Mouse (Mus musculus) ES-E14 (cell line): ENCODE results near the gene Tex52. TPM values are rescaled to one million over a fixed set of nuclear protein-coding genes. Genes with fewer than 3 reads are reported as not detected.
A peak's percentile ranks its signal among the peaks of the same experiment; 100 is the strongest.

ENCODE experiments used
- DNase-seq: peaks from one replicate; pipeline ENCODE4 v3.0.0-alpha.2; 2013; ENCODE audit warnings: low read depth, low spot score
- H3K27ac ChIP-seq: 2 replicates; pipeline ENCODE4 v1.5.1; 2012; ENCODE audit warnings: low read depth, mild to moderate bottlenecking, low read length, moderate library complexity, mixed read lengths; ENCODE audit not compliant: poor library complexity, insufficient read depth, severe bottlenecking
- H3K36me3 ChIP-seq: 2 replicates; pipeline ENCODE4 v1.6.1; 2012; ENCODE audit warnings: mild to moderate bottlenecking, low read length, moderate library complexity, mixed read lengths; ENCODE audit not compliant: control insufficient read depth, poor library complexity, insufficient read depth, severe bottlenecking
- H3K4me1 ChIP-seq, 2 experiments: fragments of 150-350 bp in 1 of 2; sonication (generic) in 1 of 2; 2 replicates each; pipeline ENCODE4 v1.6.1; 2012; ENCODE audit warnings: low read length in 2 of 2, mild to moderate bottlenecking in 1 of 2, mixed read lengths in 1 of 2; ENCODE audit not compliant: control insufficient read depth in 2 of 2, insufficient read depth in 2 of 2, poor library complexity in 1 of 2
- H3K4me3 ChIP-seq, 2 experiments: fragments of 150-350 bp in 1 of 2; sonication (generic) in 1 of 2; 2 replicates each; pipeline ENCODE4 v1.5.1; 2012; ENCODE audit warnings: low read length in 2 of 2, low read depth in 1 of 2, mild to moderate bottlenecking in 1 of 2, mixed read lengths in 1 of 2; ENCODE audit not compliant: insufficient read depth in 1 of 2, poor library complexity in 1 of 2, severe bottlenecking in 1 of 2
- H3K9ac ChIP-seq: 2 replicates; pipeline ENCODE4 v1.6.1; 2012; ENCODE audit warnings: low read depth, mild to moderate bottlenecking, low read length, mixed read lengths; ENCODE audit not compliant: poor library complexity, insufficient read depth, severe bottlenecking
- H3K9me3 ChIP-seq: fragments of 150-350 bp; sonication (generic); 2 replicates; pipeline ENCODE4 v1.6.1; 2012; ENCODE audit warnings: low read depth, mild to moderate bottlenecking, low read length; ENCODE audit not compliant: control insufficient read depth, insufficient read depth
- CHD2 ChIP-seq: IDR thresholded peaks from 2 replicates; pipeline ENCODE4 v1.6.1; 2014; ENCODE audit warnings: mild to moderate bottlenecking, low read depth, low read length, inconsistent platforms
- HCFC1 ChIP-seq: IDR thresholded peaks from 2 replicates; pipeline ENCODE4 v1.6.1; 2012; ENCODE audit warnings: low read length, inconsistent platforms, borderline replicate concordance; ENCODE audit not compliant: insufficient read depth
- MAFK ChIP-seq: IDR thresholded peaks from 2 replicates; pipeline ENCODE4 v1.6.1; 2014; ENCODE audit warnings: mild to moderate bottlenecking, low read depth, low read length, inconsistent platforms; ENCODE audit not compliant: insufficient read depth
- ZC3H11A ChIP-seq: IDR thresholded peaks from 2 replicates; pipeline ENCODE4 v1.6.1; 2012; ENCODE audit warnings: low read depth, mild to moderate bottlenecking, inconsistent platforms, low read length, borderline replicate concordance
- ZNF384 ChIP-seq: IDR thresholded peaks from 2 replicates; pipeline ENCODE4 v1.6.1; 2012; ENCODE audit warnings: low read depth, low read length, inconsistent platforms
- in situ Hi-C, 2 experiments: fragments of 600-800 bp; cut with MboI; formaldehyde crosslinking; loops; one replicate each; pipeline ENCODE4 v1.15.1; 2025; ENCODE audit warnings: low sequenced_read_pairs in 2 of 2, inconsistent platforms in 1 of 2; ENCODE audit not compliant: unreplicated experiment in 2 of 2
- total RNA-seq: library from RNA; depleted of rRNA; stranded (reverse); fragments of 300-350 nt; gene quantifications from 2 replicates; pipeline ENCODE4 v1.2.3, GENCODE M21; 2012

The Tex52 gene
- total RNA-seq, 1 experiment, result not detected

GRCm38 (mm10) chr6:128408544-128409125, 33.4 kb downstream of the Tex52 start:
- Histone ChIP-seq H3K27ac (no peak overlapping the region), H3K9ac (no peak overlapping the region), H3K4me1 (peaks cover 4 to 13% of the 10 kb centered on the region in 2 experiments; a peak in 2 of 4 replicates), H3K9me3 (no peaks in the 10 kb centered on the region), H3K4me3 (no peak overlapping the region), H3K36me3 (peaks cover 40% of the 10 kb centered on the region)
- no peak for TF ChIP-seq ZNF384
- TF ChIP-seq ZC3H11A, result no peak
- TF ChIP-seq MAFK, result no peak
- no peak for TF ChIP-seq CHD2
- no peak for TF ChIP-seq HCFC1
- in situ Hi-C loops, result no loop called here
- peak; percentile 24 for DNase-seq

DNA sequence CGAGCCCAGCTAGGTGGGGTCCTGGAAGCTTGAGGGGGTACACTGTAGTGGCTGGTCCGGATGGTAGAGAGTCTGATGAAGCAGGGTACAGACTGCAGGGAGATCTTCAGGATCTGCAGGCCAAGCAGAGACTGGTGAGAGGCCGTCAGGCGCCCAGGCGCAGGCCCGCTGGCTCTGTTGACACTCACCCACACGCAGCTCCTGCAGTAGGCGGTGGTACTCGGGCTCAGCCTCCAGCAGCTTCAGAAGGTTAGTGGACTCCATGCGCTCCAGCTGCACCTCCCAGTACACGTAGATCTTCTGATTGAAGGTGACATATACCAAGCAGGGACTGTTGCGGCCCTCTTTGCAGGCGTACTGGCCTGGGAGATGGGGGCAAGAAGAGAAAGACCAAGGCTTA, 35.0 kb downstream of the Tex52 start:
- H3K4me3 ChIP-seq, result no peak overlapping the region
- in situ Hi-C loops, result no loop called here
- DNase-seq, result no peak
- no peak overlapping the region for H3K9ac ChIP-seq
- H3K27ac ChIP-seq, result no peak overlapping the region
- TF ChIP-seq ZNF384 (no peak), HCFC1 (no peak), ZC3H11A (no peak), MAFK (no peak), CHD2 (no peak)
- H3K4me1 ChIP-seq, result peaks cover 4 to 13% of the 10 kb centered on the region in 2 experiments; a peak in 2 of 4 replicates
- peaks cover 40% of the 10 kb centered on the region for H3K36me3 ChIP-seq
- no peaks in the 10 kb centered on the region for H3K9me3 ChIP-seq

DNA sequence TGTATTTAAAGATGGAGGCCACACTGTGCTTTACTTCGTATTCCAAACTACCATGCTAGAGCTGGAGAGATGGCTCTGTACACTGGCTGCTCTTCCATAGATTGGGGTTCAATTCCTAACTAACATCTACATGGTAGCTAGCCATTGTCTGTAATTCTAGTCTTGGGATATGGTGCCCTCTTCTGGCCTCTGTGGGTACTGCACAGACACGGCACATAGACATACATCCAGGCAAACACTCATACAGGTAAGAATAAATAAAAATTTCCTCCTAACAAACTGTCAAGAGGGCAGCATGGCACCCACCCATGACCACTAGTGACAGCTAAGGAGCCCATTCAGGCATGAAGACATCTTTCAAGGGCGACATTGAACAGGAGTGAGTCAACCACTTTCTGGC, 35.9 kb downstream of the Tex52 start:
- Histone ChIP-seq H3K36me3 (peaks cover 42% of the 10 kb centered on the region), H3K4me1 (peaks cover 4 to 13% of the 10 kb centered on the region in 2 experiments; a peak in 3 of 4 replicates), H3K9me3 (no peaks in the 10 kb centered on the region), H3K4me3 (no peak overlapping the region), H3K27ac (no peak overlapping the region), H3K9ac (no peak overlapping the region)
- TF ChIP-seq HCFC1, result no peak
- 0 out of 2 replicates have a peak, but pooled peaks have one; percentile 4 for TF ChIP-seq ZC3H11A
- in situ Hi-C loops, result no loop called here
- DNase-seq, result peak; percentile 54

DNA sequence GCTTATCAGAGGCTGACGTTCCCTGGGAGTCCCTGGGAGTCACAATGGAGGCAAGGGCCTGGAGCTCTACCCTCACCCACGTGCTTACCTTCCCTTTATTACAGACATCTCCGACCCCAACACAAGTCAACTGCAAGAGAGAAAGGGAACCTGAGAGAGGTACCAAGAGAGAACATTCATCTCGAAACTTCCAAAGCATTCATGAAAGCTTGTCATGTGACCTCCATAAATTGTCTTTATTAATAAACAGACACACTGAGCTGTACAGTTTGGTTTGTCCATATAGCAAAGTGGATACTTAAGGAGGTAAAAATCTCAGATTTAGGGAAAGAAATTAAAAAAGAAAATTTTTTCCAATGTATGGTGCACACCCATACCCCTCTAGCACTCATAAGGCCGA, 40.9 kb downstream of the Tex52 start:
- H3K27ac ChIP-seq, result no peak overlapping the region
- H3K36me3 ChIP-seq, result peaks cover 20% of the 10 kb centered on the region; the same call in 1 of the 2 replicates
- H3K4me3 ChIP-seq, result no peak overlapping the region
- H3K4me1 ChIP-seq, result peaks cover 0 to 2% of the 10 kb centered on the region in 2 experiments; a peak in 2 of 4 replicates
- no peaks in the 10 kb centered on the region for H3K9me3 ChIP-seq
- no peak overlapping the region for H3K9ac ChIP-seq
- in situ Hi-C loops, result no loop called here
- TF ChIP-seq ZNF384 (no peak), ZC3H11A (no peak), CHD2 (no peak)
- no peak for DNase-seq

GRCm38 (mm10) chr6:128418076-128418475, 42.8 kb downstream of the Tex52 start:
- H3K36me3 ChIP-seq, result peaks cover 8% of the 10 kb centered on the region; the same call in 1 of the 2 replicates
- in situ Hi-C loops, result no loop called here
- no peak overlapping the region for H3K4me3 ChIP-seq
- no peak for DNase-seq
- TF ChIP-seq CHD2 (no peak), ZC3H11A (no peak), MAFK (no peak), HCFC1 (no peak)
- H3K4me1 ChIP-seq, result peaks cover 0 to 2% of the 10 kb centered on the region in 2 experiments; a peak in 2 of 4 replicates
- no peak overlapping the region for H3K9ac ChIP-seq
- no peaks in the 10 kb centered on the region for H3K9me3 ChIP-seq
- no peak overlapping the region for H3K27ac ChIP-seq
